Mouse (Mus musculus): ENCODE results near the gene Slc25a12.

Gene Slc25a12

GRCm38 (mm10) chr2:71250841-71251240 is 116.7 kb downstream of the Slc25a12 start:
- DNase-seq (ENCODE audit: low spot score in 2 of 2): no peak

- DNase-seq (ENCODE audit: low spot score in 2 of 2): no peak
Measured at GRCm38 (mm10) chr2:71248071-71248470, 119.5 kb downstream of the Slc25a12 start.

GRCm38 (mm10) chr2:71246096-71246495 is 121.5 kb downstream of the Slc25a12 start:
- DNase-seq (ENCODE audit: low spot score in 2 of 2): no peak

- DNase-seq (ENCODE audit: low spot score in 2 of 2): no peak
Measured at GRCm38 (mm10) chr2:71245416-71245815, 122.1 kb downstream of the Slc25a12 start.

GRCm38 (mm10) chr2:71244807-71245206 is 122.7 kb downstream of the Slc25a12 start:
- DNase-seq (ENCODE audit: low spot score in 2 of 2): no peak

- no peak for DNase-seq (ENCODE audit: low spot score in 2 of 2)
Measured at GRCm38 (mm10) chr2:71243058-71243672, 124.4 kb downstream of the Slc25a12 start.

GRCm38 (mm10) chr2:71242180-71242579 is 125.4 kb downstream of the Slc25a12 start:
- no peak for DNase-seq (ENCODE audit: low spot score in 2 of 2)

GRCm38 (mm10) chr2:71241505-71241904 is 126.0 kb downstream of the Slc25a12 start:
- DNase-seq (ENCODE audit: low spot score in 2 of 2): no peak

GRCm38 (mm10) chr2:71236009-71236408 is 131.5 kb downstream of the Slc25a12 start:
- DNase-seq (ENCODE audit: low spot score in 2 of 2): no peak

GRCm38 (mm10) chr2:71235420-71235819 is 132.1 kb downstream of the Slc25a12 start:
- no peak for DNase-seq (ENCODE audit: low spot score in 2 of 2)

- DNase-seq (ENCODE audit: low spot score in 2 of 2): no peak
Measured at GRCm38 (mm10) chr2:71232976-71233375, 134.6 kb downstream of the Slc25a12 start.

GRCm38 (mm10) chr2:71231951-71232350 is 135.6 kb downstream of the Slc25a12 start:
- DNase-seq (ENCODE audit: low spot score in 2 of 2): no peak

GRCm38 (mm10) chr2:71229603-71230002 is 137.9 kb downstream of the Slc25a12 start:
- DNase-seq (ENCODE audit: low spot score in 2 of 2): no peak

GRCm38 (mm10) chr2:71227398-71227797 is 140.2 kb downstream of the Slc25a12 start:
- no peak for DNase-seq (ENCODE audit: low spot score in 2 of 2)

Measured in urinary bladder, postnatal 4 days (tissue).